Mouse (Mus musculus) layer of hippocampus, adult 11-12 months (tissue): Measurements from ENCODE around the gene Polr2g.
A peak's percentile ranks its signal among the peaks of the same experiment; 100 is the strongest.

Experiments
- DNase-seq: peaks from one replicate; pipeline ENCODE4 v3.0.0; 2022; ENCODE audit warnings: low spot score

Polr2g gene

GRCm38 (mm10) chr19:8818301-8818798, 20.0 kb upstream of the Polr2g start:
- DNase-seq = no peak

GRCm38 (mm10) chr19:8817001-8817400, 18.6 kb upstream of the Polr2g start:
- DNase-seq = no peak

GRCm38 (mm10) chr19:8815812-8816211, 17.4 kb upstream of the Polr2g start:
- DNase-seq = no peak

- DNase-seq = no peak
Measured at GRCm38 (mm10) chr19:8806810-8807209, 8.4 kb upstream of the Polr2g start.

GRCm38 (mm10) chr19:8803879-8804660, 5.7 kb upstream of the Polr2g start:
- DNase-seq = no peak

GRCm38 (mm10) chr19:8803204-8803780, 4.9 kb upstream of the Polr2g start:
- DNase-seq = no peak

GRCm38 (mm10) chr19:8802130-8802821, 3.9 kb upstream of the Polr2g start, which contains the start of gene Zbtb3:
Gene Zbtb3 (plus strand): TSS chr19:8802555.
- DNase-seq = peak; percentile 97

GRCm38 (mm10) chr19:8798947-8799315, 554 bp upstream of the Polr2g start:
- no peak for DNase-seq

- no peak for DNase-seq
Measured at GRCm38 (mm10) chr19:8790171-8790570, 8.2 kb downstream of the Polr2g start.

GRCm38 (mm10) chr19:8789171-8789570, 9.2 kb downstream of the Polr2g start:
- no peak for DNase-seq

- DNase-seq = no peak
Measured at GRCm38 (mm10) chr19:8788521-8788920, 9.9 kb downstream of the Polr2g start.

GRCm38 (mm10) chr19:8786008-8786781, 12.2 kb downstream of the Polr2g start, which contains the start of gene Taf6l:
Gene Taf6l (minus strand): TSS chr19:8786417.
- DNase-seq = peak; percentile 95

- no peak for DNase-seq
Measured at GRCm38 (mm10) chr19:8774951-8775421, 23.4 kb downstream of the Polr2g start.

GRCm38 (mm10) chr19:8774086-8774835, 24.1 kb downstream of the Polr2g start, which contains the start of gene Tmem179b:
Gene Tmem179b (minus strand): TSS chr19:8774467.
- peak; percentile 97 for DNase-seq

- no peak for DNase-seq
Measured at GRCm38 (mm10) chr19:8773409-8773808, 25.0 kb downstream of the Polr2g start.

- DNase-seq = no peak
Measured at GRCm38 (mm10) chr19:8772996-8773395, 25.4 kb downstream of the Polr2g start.

GRCm38 (mm10) chr19:8770567-8771270, 27.7 kb downstream of the Polr2g start, which contains the start of gene Tmem223:
Gene Tmem223 (plus strand): TSS chr19:8770996.
- peak; percentile 82 for DNase-seq

GRCm38 (mm10) chr19:8765562-8765961, 32.8 kb downstream of the Polr2g start:
- DNase-seq = no peak

- no peak for DNase-seq
Measured at GRCm38 (mm10) chr19:8763276-8763675, 35.1 kb downstream of the Polr2g start.

GRCm38 (mm10) chr19:8760757-8761156, 37.6 kb downstream of the Polr2g start:
- no peak for DNase-seq
